Mouse (Mus musculus) CH12.LX (cell line): ENCODE results near the gene Tekt5. TPM values are rescaled to one million over a fixed set of nuclear protein-coding genes. Genes with fewer than 3 reads are reported as not detected.

Source experiments
- DNase-seq: peaks from one replicate; pipeline ENCODE4 v3.0.0-alpha.2; 2013; ENCODE audit errors: extremely low read depth
- H3K27ac ChIP-seq: 2 replicates; pipeline ENCODE4 v1.5.1; 2012; ENCODE audit warnings: low read depth, mild to moderate bottlenecking, control low read depth, moderate library complexity; ENCODE audit not compliant: insufficient read depth
- H3K27me3 ChIP-seq: replicated peaks from 2 replicates; pipeline ENCODE3; 2012; ENCODE audit warnings: inconsistent platforms
- H3K36me3 ChIP-seq, 2 experiments: replicated peaks in 1 of 2; 2 replicates each; pipeline versions ENCODE3 to v1.6.1; 2012; ENCODE audit warnings: inconsistent platforms in 1 of 2, low read length in 1 of 2, mild to moderate bottlenecking in 1 of 2, mixed read lengths in 1 of 2, moderate library complexity in 1 of 2; ENCODE audit not compliant: control insufficient read depth in 1 of 2, insufficient read depth in 1 of 2
- H3K4me1 ChIP-seq, 2 experiments: 2 replicates each; pipeline ENCODE4 v1.6.1; 2012; ENCODE audit warnings: inconsistent platforms in 1 of 2, moderate library complexity in 1 of 2; ENCODE audit not compliant: insufficient read depth in 2 of 2, control insufficient read depth in 1 of 2
- H3K4me2 ChIP-seq: 2 replicates; pipeline ENCODE4 v1.6.1; 2012; ENCODE audit warnings: low read depth, mild to moderate bottlenecking, control low read depth; ENCODE audit not compliant: poor library complexity, insufficient read depth, severe bottlenecking
- H3K4me3 ChIP-seq, 3 experiments: fragments of 150-350 bp in 1 of 3; sonication (generic) in 1 of 3; replicated peaks in 1 of 3; 2 replicates each; pipeline versions ENCODE3 to v1.5.1; 2011 to 2012; ENCODE audit warnings: low read depth in 2 of 3, low read length in 2 of 3, mild to moderate bottlenecking in 2 of 3, moderate library complexity in 2 of 3, control low read depth in 1 of 3, improper control_type of control experiment in 1 of 3, inconsistent platforms in 1 of 3, mixed read lengths in 1 of 3; ENCODE audit not compliant: poor library complexity in 1 of 3
- H3K79me2 ChIP-seq: replicated peaks from 2 replicates; pipeline ENCODE4 v1.6.1; 2012; ENCODE audit warnings: mild to moderate bottlenecking, moderate library complexity; ENCODE audit not compliant: control insufficient read depth, poor library complexity, insufficient read depth, severe bottlenecking; ENCODE audit errors: extremely low read depth
- H3K9ac ChIP-seq: 2 replicates; pipeline ENCODE4 v1.6.1; 2012; ENCODE audit warnings: low read depth, mild to moderate bottlenecking, control low read depth, moderate library complexity; ENCODE audit not compliant: insufficient read depth
- H3K9me3 ChIP-seq: replicated peaks from 2 replicates; pipeline ENCODE3; 2012; ENCODE audit warnings: low read length, inconsistent platforms, mixed read lengths
- CHD1 ChIP-seq: IDR thresholded peaks from 2 replicates; pipeline ENCODE4 v1.6.1; 2012; ENCODE audit warnings: low read depth, low read length, improper control_type of control experiment, inconsistent platforms
- CHD2 ChIP-seq: IDR thresholded peaks from 2 replicates; pipeline ENCODE4 v1.6.1; 2011; ENCODE audit warnings: low read length, improper control_type of control experiment
- CTCF ChIP-seq, 2 experiments: IDR thresholded peaks in 1 of 2; conservative IDR thresholded peaks in 1 of 2; 2 replicates each; pipeline ENCODE4 v1.5.1; 2011 to 2012; ENCODE audit warnings: low read depth in 2 of 2, low read length in 2 of 2, improper control_type of control experiment in 1 of 2, inconsistent platforms in 1 of 2, mild to moderate bottlenecking in 1 of 2, moderate library complexity in 1 of 2
- E2F4 ChIP-seq: IDR thresholded peaks from 2 replicates; pipeline ENCODE4 v1.6.1; 2011; ENCODE audit warnings: low read depth, low read length, improper control_type of control experiment; ENCODE audit not compliant: insufficient replicate concordance
- ELF1 ChIP-seq: IDR thresholded peaks from 2 replicates; pipeline ENCODE4 v1.6.1; 2014; ENCODE audit warnings: low read depth, mild to moderate bottlenecking, inconsistent platforms, low read length, improper control_type of control experiment
- ETS1 ChIP-seq: conservative IDR thresholded peaks from 2 replicates; pipeline ENCODE4 v1.6.1; 2012; ENCODE audit warnings: low read depth, mild to moderate bottlenecking, inconsistent platforms, low read length, improper control_type of control experiment, moderate library complexity
- GABPA ChIP-seq: IDR thresholded peaks from 2 replicates; pipeline ENCODE4 v1.6.1; 2012; ENCODE audit warnings: low read depth, low read length, improper control_type of control experiment, inconsistent platforms; ENCODE audit not compliant: insufficient replicate concordance
- IRF4 ChIP-seq: IDR thresholded peaks from 2 replicates; pipeline ENCODE4 v1.6.1; 2014; ENCODE audit warnings: low read depth, mild to moderate bottlenecking, inconsistent platforms, low read length, improper control_type of control experiment
- JUN ChIP-seq: IDR thresholded peaks from 2 replicates; pipeline ENCODE4 v1.6.1; 2011; ENCODE audit warnings: low read depth, mild to moderate bottlenecking, low read length, improper control_type of control experiment, moderate library complexity; ENCODE audit not compliant: insufficient read depth
- JUND ChIP-seq: conservative IDR thresholded peaks from 2 replicates; pipeline ENCODE4 v1.6.1; 2011; ENCODE audit warnings: low read depth, low read length, improper control_type of control experiment
- KAT2A ChIP-seq: IDR thresholded peaks from 2 replicates; pipeline ENCODE4 v1.6.1; 2012; ENCODE audit warnings: low read length, improper control_type of control experiment, inconsistent platforms; ENCODE audit not compliant: insufficient replicate concordance
- MAFK ChIP-seq: IDR thresholded peaks from 2 replicates; pipeline ENCODE4 v1.6.1; 2011; ENCODE audit warnings: low read length, improper control_type of control experiment; ENCODE audit not compliant: insufficient replicate concordance
- MAX ChIP-seq: IDR thresholded peaks from 2 replicates; pipeline ENCODE4 v1.6.1; 2011; ENCODE audit warnings: low read length, improper control_type of control experiment
- MAZ ChIP-seq: IDR thresholded peaks from 2 replicates; pipeline ENCODE4 v1.6.1; 2012; ENCODE audit warnings: low read depth, mild to moderate bottlenecking, inconsistent platforms, low read length, improper control_type of control experiment, moderate library complexity
- MYC ChIP-seq: IDR thresholded peaks from 2 replicates; pipeline ENCODE4 v1.6.1; 2011; ENCODE audit warnings: low read depth, mild to moderate bottlenecking, improper control_type of control experiment, low read length
- NRF1 ChIP-seq: IDR thresholded peaks from 2 replicates; pipeline ENCODE4 v1.6.1; 2014; ENCODE audit warnings: low read depth, mild to moderate bottlenecking, inconsistent platforms, low read length, improper control_type of control experiment, moderate library complexity
- PAX5 ChIP-seq: IDR thresholded peaks from 2 replicates; pipeline ENCODE4 v1.6.1; 2012; ENCODE audit warnings: low read length, inconsistent platforms, mixed read lengths
- POLR2A ChIP-seq: IDR thresholded peaks from 2 replicates; pipeline ENCODE4 v1.6.1; 2011; ENCODE audit warnings: low read depth, mild to moderate bottlenecking, improper control_type of control experiment, low read length
- POLR2AphosphoS2 ChIP-seq: IDR thresholded peaks from 2 replicates; pipeline ENCODE4 v1.6.1; 2011; ENCODE audit warnings: low read depth, low read length, improper control_type of control experiment
- RAD21 ChIP-seq: IDR thresholded peaks from 2 replicates; pipeline ENCODE4 v1.6.1; 2011; ENCODE audit warnings: low read depth, mild to moderate bottlenecking, low read length, improper control_type of control experiment, moderate library complexity
- RCOR1 ChIP-seq: conservative IDR thresholded peaks from 2 replicates; pipeline ENCODE4 v1.6.1; 2012; ENCODE audit warnings: low read depth, mild to moderate bottlenecking, inconsistent platforms, low read length, improper control_type of control experiment
- SMC3 ChIP-seq: IDR thresholded peaks from 2 replicates; pipeline ENCODE4 v1.6.1; 2011; ENCODE audit warnings: low read depth, low read length, improper control_type of control experiment
- TBP ChIP-seq: conservative IDR thresholded peaks from 2 replicates; pipeline ENCODE4 v1.6.1; 2011; ENCODE audit warnings: low read depth, low read length, improper control_type of control experiment
- TCF12 ChIP-seq: IDR thresholded peaks from 2 replicates; pipeline ENCODE4 v1.6.1; 2014; ENCODE audit warnings: low read depth, mild to moderate bottlenecking, inconsistent platforms, low read length, improper control_type of control experiment
- UBTF ChIP-seq: IDR thresholded peaks from 2 replicates; pipeline ENCODE4 v1.6.1; 2012; ENCODE audit warnings: low read depth, mild to moderate bottlenecking, inconsistent platforms, low read length, improper control_type of control experiment, moderate library complexity
- USF1 ChIP-seq: IDR thresholded peaks from 2 replicates; pipeline ENCODE4 v1.6.1; 2014; ENCODE audit warnings: low read depth, mild to moderate bottlenecking, inconsistent platforms, low read length, improper control_type of control experiment
- USF2 ChIP-seq: conservative IDR thresholded peaks from 2 replicates; pipeline ENCODE4 v1.6.1; 2011; ENCODE audit warnings: low read depth, low read length, improper control_type of control experiment
- ZKSCAN1 ChIP-seq: IDR thresholded peaks from 2 replicates; pipeline ENCODE4 v1.6.1; 2012; ENCODE audit warnings: low read depth, inconsistent platforms, low read length, improper control_type of control experiment, borderline replicate concordance
- ZNF384 ChIP-seq: IDR thresholded peaks from 2 replicates; pipeline ENCODE4 v1.6.1; 2012; ENCODE audit warnings: low read depth, low read length, improper control_type of control experiment, inconsistent platforms
- dilution Hi-C: fragments of 300-500 bp; cut with MboI; formaldehyde crosslinking; loops from 2 replicates; pipeline ENCODE4 v1.14.3; 2020; ENCODE audit warnings: low sequenced_read_pairs; ENCODE audit not compliant: extremely low pct_unique_long_range_greater_than_20kb, extremely low pct_ligation_motif_present
- in situ Hi-C: fragments of 300-500 bp; cut with MboI; formaldehyde crosslinking; loops from 3 replicates; pipeline ENCODE4 v1.14.3; 2019; ENCODE audit warnings: low sequenced_read_pairs, low pct_ligation_motif_present, low pct_unique_long_range_greater_than_20kb, mixed read lengths
- polyA plus RNA-seq: library from polyadenylated mRNA; unstranded; fragments of >175 nt; gene quantifications from 2 replicates; pipeline ENCODE4 v1.2.1, GENCODE M21; 2012; ENCODE audit warnings: low read depth; ENCODE audit not compliant: insufficient read length
- total RNA-seq, 2 experiments: library from RNA; depleted of rRNA; stranded (reverse); fragments of 300-350 nt in 1 of 2; fragments of >200 nt in 1 of 2; gene quantifications; 2 replicates each; pipeline ENCODE4 v1.2.3; 2012 to 2014

Gene Tekt5
- total and polyA plus RNA-seq, 3 experiments: 0.17 TPM; not detected in 2

- no peak for DNase-seq
- H3K4me2 ChIP-seq: no peak overlapping the region
- TF ChIP-seq MAZ: no peak
- TF ChIP-seq UBTF: no peak
- TF ChIP-seq GABPA: no peak
- no peak for TF ChIP-seq TBP
- no peak for TF ChIP-seq RCOR1
- TF ChIP-seq CTCF (conservative IDR thresholded peaks at IDR 0.05 in 1 of 2, IDR thresholded peaks at IDR 0.05 in 1 of 2; ENCODE audit: low read depth in 2 of 2, low read length in 2 of 2): no peak
- no peak for TF ChIP-seq CHD2
- TF ChIP-seq MYC: no peak
- no peak for TF ChIP-seq MAX
- TF ChIP-seq ELF1: no peak
- no peak for TF ChIP-seq JUN
- TF ChIP-seq USF2: no peak
- TF ChIP-seq CHD1: no peak
- no peak for TF ChIP-seq IRF4
- TF ChIP-seq NRF1: no peak
- TF ChIP-seq POLR2A: no peak
- no peak for TF ChIP-seq USF1
- no peak for TF ChIP-seq KAT2A
- no peak for TF ChIP-seq E2F4
- no peak for TF ChIP-seq JUND
- H3K9ac ChIP-seq: no peak overlapping the region
- H3K4me1 ChIP-seq: no peaks in the 10 kb centered on the region
- H3K36me3 ChIP-seq: no peaks in the 10 kb centered on the region
- dilution Hi-C loops: no loop called here
- H3K4me3 ChIP-seq: no peak overlapping the region
- no peaks in the 10 kb centered on the region for H3K79me2 ChIP-seq
- no peaks in the 10 kb centered on the region for H3K9me3 ChIP-seq
- in situ Hi-C loops: loop anchor here (25.0 kb wide), 1 partner anchor 287 kb away; no protein-coding TSS in a partner anchor
- peaks cover 14% of the 10 kb centered on the region for H3K27me3 ChIP-seq
- H3K27ac ChIP-seq: no peak overlapping the region
Observed at GRCm38 (mm10) chr16:10374254-10375011, 20.9 kb downstream of the Tekt5 start.

- no peak overlapping the region for H3K27ac ChIP-seq
- H3K9ac ChIP-seq: no peak overlapping the region
- no peaks in the 10 kb centered on the region for H3K79me2 ChIP-seq
- no peaks in the 10 kb centered on the region for H3K36me3 ChIP-seq
- dilution Hi-C loops: no loop called here
- H3K27me3 ChIP-seq: peaks cover 2% of the 10 kb centered on the region
- no peak for TF ChIP-seq RAD21
- no peak for TF ChIP-seq PAX5
- TF ChIP-seq ZNF384: no peak
- no peak for TF ChIP-seq POLR2A
- no peak for TF ChIP-seq ETS1
- no peak for TF ChIP-seq UBTF
- no peak for TF ChIP-seq GABPA
- no peak for TF ChIP-seq TCF12
- TF ChIP-seq CTCF (conservative IDR thresholded peaks at IDR 0.05 in 1 of 2, IDR thresholded peaks at IDR 0.05 in 1 of 2; ENCODE audit: low read depth in 2 of 2, low read length in 2 of 2): no peak
- no peak for TF ChIP-seq MAX
- no peak for TF ChIP-seq SMC3
- no peak for TF ChIP-seq IRF4
- TF ChIP-seq CHD1: no peak
- TF ChIP-seq MYC: no peak
- no peak for TF ChIP-seq KAT2A
- no peak for TF ChIP-seq POLR2AphosphoS2
- TF ChIP-seq ZKSCAN1: no peak
- TF ChIP-seq MAFK: no peak
- no peaks in the 10 kb centered on the region for H3K9me3 ChIP-seq
- DNase-seq: no peak
- in situ Hi-C loops: no loop called here
- no peak overlapping the region for H3K4me3 ChIP-seq
- H3K4me2 ChIP-seq: no peak overlapping the region
- no peaks in the 10 kb centered on the region for H3K4me1 ChIP-seq
Observed at GRCm38 (mm10) chr16:10372372-10372771, 22.9 kb downstream of the Tekt5 start.
